Mouse (Mus musculus): Measurements from ENCODE around the gene Eogt. TPM values are rescaled to one million over a fixed set of nuclear protein-coding genes. Genes with fewer than 3 reads are reported as not detected.

Gene Eogt
- polyA plus RNA-seq (2016; fragmentation: Nextera tagmentation; extraction: Ambion mirVana): 10.1 and 11.1 TPM in 2 replicates

- Histone ChIP-seq H3K4me3 (peak within 1 kb of the TSS; percentile 84), H3K27me3 (ENCODE audit: low read depth, poor library complexity, severe bottlenecking) (peaks cover 17% of the 10 kb centered on the region; the same call in 1 of the 2 replicates), H3K9me3 (replicated peaks) (no peaks in the 10 kb centered on the region), H3K36me3 (peaks cover 5% of the 10 kb centered on the region), H3K27ac (replicated peaks) (peak within 1 kb of the TSS; percentile 91), H3K4me1 (peaks cover 35% of the 10 kb centered on the region)
- 2% methylated on average over 56 of the region's 56 CpGs for WGBS
- peak; percentile 65 for DNase-seq (ENCODE audit: low spot score)
Observed at GRCm38 (mm10) chr6:97148383-97149251, at the start of gene Eogt. Eogt (minus strand) TSS chr6:97149182.

- Histone ChIP-seq H3K4me1 (peaks cover 43% of the 10 kb centered on the region), H3K27me3 (ENCODE audit: low read depth, poor library complexity, severe bottlenecking) (no peaks in the 10 kb centered on the region), H3K4me3 (peak overlapping the region; percentile 73), H3K27ac (replicated peaks) (peak overlapping the region; percentile 94), H3K9me3 (replicated peaks) (no peaks in the 10 kb centered on the region), H3K36me3 (peaks cover 42% of the 10 kb centered on the region)
- WGBS: 17% methylated on average over 11 of the region's 11 CpGs
- no peak for DNase-seq (ENCODE audit: low spot score)
Observed at GRCm38 (mm10) chr6:97179367-97179828, 30.4 kb upstream of the Eogt start.

GRCm38 (mm10) chr6:97178491-97179366, 29.7 kb upstream of the Eogt start, which contains the start of gene Tmf1:
Tmf1 (minus strand) TSS chr6:97179122.
- peak; percentile 95 for DNase-seq (ENCODE audit: low spot score)
- under 1% methylated on average over 80 of the region's 80 CpGs for WGBS

GRCm38 (mm10) chr6:97175716-97176115, 26.7 kb upstream of the Eogt start:
- H3K27me3 ChIP-seq (ENCODE audit: low read depth, poor library complexity, severe bottlenecking): no peaks in the 10 kb centered on the region
- DNase-seq (ENCODE audit: low spot score): no peak
- no peak overlapping the region for H3K27ac ChIP-seq (replicated peaks)
- H3K4me3 ChIP-seq: no peak overlapping the region
- H3K4me1 ChIP-seq: peaks cover 33% of the 10 kb centered on the region
- WGBS: 87% methylated on average over 11 of the region's 11 CpGs
- peaks cover 51% of the 10 kb centered on the region for H3K36me3 ChIP-seq
- H3K9me3 ChIP-seq (replicated peaks): no peaks in the 10 kb centered on the region

More at GRCm38 (mm10) chr6:97178491-97179366, 29.7 kb upstream of the Eogt start, which contains the start of gene Tmf1:
- no peaks in the 10 kb centered on the region for H3K27me3 ChIP-seq (ENCODE audit: low read depth, poor library complexity, severe bottlenecking)
- H3K36me3 ChIP-seq: peaks cover 38% of the 10 kb centered on the region
- peaks cover 43% of the 10 kb centered on the region for H3K4me1 ChIP-seq
- peak within 1 kb of the TSS; percentile 73 for H3K4me3 ChIP-seq
- H3K9me3 ChIP-seq (replicated peaks): no peaks in the 10 kb centered on the region
- H3K27ac ChIP-seq (replicated peaks): peak within 1 kb of the TSS; percentile 94

- H3K4me1 ChIP-seq: peaks cover 30% of the 10 kb centered on the region
- no peak overlapping the region for H3K4me3 ChIP-seq
- no peak for DNase-seq (ENCODE audit: low spot score)
- H3K9me3 ChIP-seq (replicated peaks): no peaks in the 10 kb centered on the region
- H3K27me3 ChIP-seq (ENCODE audit: low read depth, poor library complexity, severe bottlenecking): peaks cover 17% of the 10 kb centered on the region; the same call in 1 of the 2 replicates
- H3K36me3 ChIP-seq: peaks cover 9% of the 10 kb centered on the region
- 84% methylated on average over 6 of the region's 6 CpGs for WGBS
- no peak overlapping the region for H3K27ac ChIP-seq (replicated peaks)
Observed at GRCm38 (mm10) chr6:97150156-97150555, 1.2 kb upstream of the Eogt start.

GRCm38 (mm10) chr6:97149721-97150120, 739 bp upstream of the Eogt start:
- no peak for DNase-seq (ENCODE audit: low spot score)
- Histone ChIP-seq H3K4me1 (peaks cover 30% of the 10 kb centered on the region), H3K4me3 (no peak overlapping the region), H3K27ac (replicated peaks) (no peak overlapping the region), H3K36me3 (peaks cover 9% of the 10 kb centered on the region), H3K9me3 (replicated peaks) (no peaks in the 10 kb centered on the region), H3K27me3 (ENCODE audit: low read depth, poor library complexity, severe bottlenecking) (peaks cover 17% of the 10 kb centered on the region; the same call in 1 of the 2 replicates)
- 92% methylated on average over 2 of the region's 2 CpGs for WGBS

GRCm38 (mm10) chr6:97147755-97148382, 1.1 kb downstream of the Eogt start:
- Histone ChIP-seq H3K36me3 (peaks cover 3% of the 10 kb centered on the region; the same call in 1 of the 2 replicates), H3K4me3 (peak overlapping the region; percentile 84), H3K27ac (replicated peaks) (peak overlapping the region; percentile 91), H3K4me1 (peaks cover 35% of the 10 kb centered on the region), H3K27me3 (ENCODE audit: low read depth, poor library complexity, severe bottlenecking) (peaks cover 17% of the 10 kb centered on the region; the same call in 1 of the 2 replicates), H3K9me3 (replicated peaks) (no peaks in the 10 kb centered on the region)
- WGBS: 27% methylated on average over 18 of the region's 18 CpGs
- peak; percentile 33 for DNase-seq (ENCODE audit: low spot score)

GRCm38 (mm10) chr6:97145156-97145555, 3.8 kb downstream of the Eogt start:
- DNase-seq (ENCODE audit: low spot score): no peak
- peaks cover 1% of the 10 kb centered on the region; the same call in 1 of the 2 replicates for H3K36me3 ChIP-seq
- WGBS: 90% methylated on average over 7 of the region's 7 CpGs
- H3K4me3 ChIP-seq: no peak overlapping the region
- peaks cover 35% of the 10 kb centered on the region for H3K4me1 ChIP-seq
- no peak overlapping the region for H3K27ac ChIP-seq (replicated peaks)
- no peaks in the 10 kb centered on the region for H3K9me3 ChIP-seq (replicated peaks)
- H3K27me3 ChIP-seq (ENCODE audit: low read depth, poor library complexity, severe bottlenecking): peaks cover 17% of the 10 kb centered on the region; the same call in 1 of the 2 replicates

- WGBS: 52% methylated on average over 7 of the region's 7 CpGs
- 0 out of 2 replicates have a peak overlapping the region, but pooled peaks have one; percentile 38 for H3K27ac ChIP-seq (replicated peaks)
- H3K27me3 ChIP-seq (ENCODE audit: low read depth, poor library complexity, severe bottlenecking): peaks cover 17% of the 10 kb centered on the region; the same call in 1 of the 2 replicates
- no peak overlapping the region for H3K4me3 ChIP-seq
- no peak for DNase-seq (ENCODE audit: low spot score)
- H3K4me1 ChIP-seq: peaks cover 34% of the 10 kb centered on the region
- no peaks in the 10 kb centered on the region for H3K9me3 ChIP-seq (replicated peaks)
- H3K36me3 ChIP-seq: peaks cover 9% of the 10 kb centered on the region
Observed at GRCm38 (mm10) chr6:97144359-97144758, 4.6 kb downstream of the Eogt start.

GRCm38 (mm10) chr6:97142611-97143010, 6.4 kb downstream of the Eogt start:
- 92% methylated on average over 8 of the region's 8 CpGs for WGBS

GRCm38 (mm10) chr6:97141811-97142210, 7.2 kb downstream of the Eogt start:
- no peak for DNase-seq (ENCODE audit: low spot score)
- Histone ChIP-seq H3K4me1 (peaks cover 9% of the 10 kb centered on the region), H3K27ac (replicated peaks) (no peak overlapping the region), H3K9me3 (replicated peaks) (no peaks in the 10 kb centered on the region), H3K27me3 (ENCODE audit: low read depth, poor library complexity, severe bottlenecking) (0 out of 2 replicates have a peak, but pooled peaks cover 6% of the 10 kb centered on the region), H3K4me3 (no peak overlapping the region), H3K36me3 (peaks cover 9% of the 10 kb centered on the region)
- 90% methylated on average over 7 of the region's 7 CpGs for WGBS

More at GRCm38 (mm10) chr6:97142611-97143010, 6.4 kb downstream of the Eogt start:
- peaks cover 16% of the 10 kb centered on the region for H3K4me1 ChIP-seq
- no peak overlapping the region for H3K4me3 ChIP-seq
- H3K9me3 ChIP-seq (replicated peaks): no peaks in the 10 kb centered on the region
- H3K27me3 ChIP-seq (ENCODE audit: low read depth, poor library complexity, severe bottlenecking): peaks cover 12% of the 10 kb centered on the region; the same call in 1 of the 2 replicates
- H3K27ac ChIP-seq (replicated peaks): no peak overlapping the region
- peaks cover 9% of the 10 kb centered on the region for H3K36me3 ChIP-seq
- no peak for DNase-seq (ENCODE audit: low spot score)

Data from midbrain, embryonic 10.5 days (tissue).